Mouse (Mus musculus) left cerebral cortex, postnatal 36 days (tissue): Measurements from ENCODE around the gene Med31. TPM values are rescaled to one million over a fixed set of nuclear protein-coding genes. Genes with fewer than 3 reads are reported as not detected.

Source experiments
- DNase-seq, 2 experiments: peaks; one replicate each; pipeline ENCODE4 v3.0.0; 2021 to 2022; ENCODE audit warnings: low spot score in 2 of 2, mixed read lengths in 1 of 2
- intact Hi-C: fragments of 180-260 bp; cut with DNase I; formaldehyde crosslinking; loops from one replicate; pipeline ENCODE4 v1.15.1; 2025
- total RNA-seq, 2 experiments: library from RNA; stranded (reverse); gene quantifications; 2 replicates each; pipeline ENCODE4 v1.2.3; 2021

The Med31 gene
- 10 to 100 TPM; 15.5 to 16.7 TPM for total RNA-seq

- peak; percentile 72 to 79 for DNase-seq
- intact Hi-C loops: no loop called here
Observed at GRCm38 (mm10) chr11:72215410-72215797, at the start of gene Med31. Gene Med31 (minus strand): TSS chr11:72215592.

DNA sequence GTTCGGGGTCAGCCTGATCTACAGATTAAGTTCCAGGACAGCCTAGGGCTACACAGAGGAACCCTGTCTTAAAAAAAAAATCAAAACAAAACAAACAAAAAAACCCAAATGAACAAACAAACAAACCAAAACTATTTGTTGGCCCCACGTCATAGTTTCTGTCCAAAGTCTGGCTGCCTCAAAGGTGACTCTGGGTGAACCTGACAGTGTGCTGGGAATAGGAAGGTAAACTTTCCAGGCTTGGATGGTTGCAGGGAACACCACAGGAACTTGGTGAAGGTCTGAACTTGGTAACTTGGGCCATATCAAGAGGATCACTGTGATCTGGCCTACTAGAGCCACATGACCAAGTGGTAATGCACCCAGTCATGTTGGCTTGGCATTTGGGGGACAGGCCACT, 41.0 kb upstream of the Med31 start:
- intact Hi-C loops: no loop called here
- DNase-seq: no peak

- intact Hi-C loops: no loop called here
- no peak for DNase-seq
Observed at GRCm38 (mm10) chr11:72255629-72256028, 40.2 kb upstream of the Med31 start.

- peak; percentile 15 to 26 for DNase-seq
- intact Hi-C loops: no loop called here
Observed at GRCm38 (mm10) chr11:72245196-72245753, 29.9 kb upstream of the Med31 start.

GRCm38 (mm10) chr11:72240062-72240860, 24.9 kb upstream of the Med31 start:
- no peak for DNase-seq
- intact Hi-C loops: loop anchor here (5.0 kb wide), 1 partner anchor 197 kb away; the partner anchor contains the start of gene Ggt6

DNA sequence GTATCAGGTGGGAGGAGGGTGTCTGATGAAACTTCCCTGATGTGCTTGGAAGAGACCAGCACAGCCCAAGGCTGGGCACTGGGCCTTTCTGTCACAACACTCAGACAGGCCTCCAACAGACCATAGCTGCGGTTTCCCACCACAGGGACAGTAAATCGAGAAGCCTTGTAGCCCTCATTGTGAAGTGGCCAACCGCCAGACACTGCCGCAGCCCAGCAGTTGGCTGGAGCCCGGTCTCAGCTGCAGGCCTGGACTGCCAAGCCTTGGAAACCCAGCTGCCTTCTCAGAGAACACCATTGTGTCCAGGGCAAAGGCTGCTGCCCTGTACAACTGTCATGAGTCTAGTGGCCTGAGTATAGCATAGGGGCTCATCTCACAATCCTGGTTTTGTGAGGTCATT, 18.6 kb upstream of the Med31 start:
- intact Hi-C loops: no loop called here
- DNase-seq: peak in 1 of 2 experiments; percentile 23

DNA sequence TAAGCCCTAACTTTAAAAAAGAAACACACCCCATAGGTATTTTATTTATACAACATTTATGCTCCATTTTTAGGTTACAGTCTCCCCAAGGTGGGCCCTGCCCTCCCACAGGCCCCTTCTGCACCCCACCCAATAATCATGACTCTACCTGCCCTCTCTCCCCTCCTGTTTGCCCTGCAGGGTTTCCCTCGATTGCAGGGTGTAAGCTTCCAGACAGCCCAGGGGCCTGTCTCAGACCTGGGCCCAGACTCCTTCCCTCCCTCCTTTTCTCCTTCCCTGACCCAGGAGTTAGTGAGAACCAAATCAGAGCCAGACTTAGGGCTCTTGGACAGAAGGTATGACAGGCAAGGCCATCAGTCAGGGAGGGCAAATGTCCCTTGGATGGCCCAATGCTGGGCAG, 17.6 kb upstream of the Med31 start:
- intact Hi-C loops: no loop called here
- no peak for DNase-seq

DNA sequence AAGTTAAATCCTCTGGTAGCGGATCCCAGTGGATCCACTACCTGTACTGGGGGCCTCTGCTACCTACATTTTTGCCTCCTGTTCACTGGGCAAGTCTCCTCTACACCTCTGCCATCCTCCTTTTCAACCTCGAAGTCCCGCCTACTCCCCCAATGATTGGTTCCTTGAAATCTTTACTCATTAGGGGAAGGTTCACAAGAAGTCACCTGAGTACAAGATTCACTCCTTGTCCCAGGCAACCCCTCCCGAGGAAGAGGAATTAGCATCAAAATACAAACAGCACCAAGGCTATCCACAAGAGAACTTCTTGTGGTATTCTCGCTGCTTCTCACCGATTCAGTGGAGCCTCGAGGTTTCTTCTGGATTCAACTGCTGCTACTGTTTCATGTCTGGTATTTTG, 16.7 kb upstream of the Med31 start:
- intact Hi-C loops: no loop called here
- no peak for DNase-seq

GRCm38 (mm10) chr11:72228513-72228912, 13.1 kb upstream of the Med31 start:
- DNase-seq: no peak
- intact Hi-C loops: loop anchor here (5.0 kb wide), 3 partner anchors 39 to 114 kb away; partner anchors contain the start of gene Slc13a5

GRCm38 (mm10) chr11:72226901-72227300, 11.5 kb upstream of the Med31 start:
- intact Hi-C loops: loop anchor here (5.0 kb wide), 3 partner anchors 40 to 115 kb away; partner anchors contain the start of gene Slc13a5
- no peak for DNase-seq

- intact Hi-C loops: loop anchor here (5.0 kb wide), 3 partner anchors 41 to 116 kb away; partner anchors contain the start of gene Slc13a5
Observed at GRCm38 (mm10) chr11:72226020-72226791, 10.8 kb upstream of the Med31 start.

GRCm38 (mm10) chr11:72224865-72225264, 9.5 kb upstream of the Med31 start:
- DNase-seq: peak; percentile 60 to 78
- intact Hi-C loops: loop anchor here (2.0 to 5.0 kb wide), 5 partner anchors 42 to 337 kb away; partner anchors contain the start of gene Slc13a5

More at GRCm38 (mm10) chr11:72226020-72226791, 10.8 kb upstream of the Med31 start:
- peak in 1 of 2 experiments; percentile 4 for DNase-seq

DNA sequence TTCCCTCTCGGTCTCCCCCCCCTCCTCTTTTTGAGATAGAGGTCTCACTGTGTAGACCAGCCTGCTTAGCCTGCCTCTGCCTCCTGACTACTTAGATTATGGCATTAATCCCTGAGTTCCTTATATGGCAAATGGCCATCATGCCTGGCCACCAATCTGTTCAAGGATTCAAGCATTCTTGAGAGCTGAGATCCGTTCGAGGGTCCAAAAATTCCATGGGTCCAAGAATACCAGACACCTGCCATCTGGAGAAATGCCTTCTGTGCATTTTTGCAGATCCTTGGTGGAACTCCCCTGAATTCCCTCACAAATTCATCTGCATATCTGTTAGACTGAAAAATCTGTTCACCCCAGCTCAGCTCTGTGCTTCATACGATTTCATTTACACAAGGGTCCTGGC, 8.0 kb upstream of the Med31 start:
- intact Hi-C loops: loop anchor here (5.0 kb wide), 1 partner anchor 339 kb away; no protein-coding TSS in a partner anchor
- no peak for DNase-seq

GRCm38 (mm10) chr11:72221278-72221677, 5.9 kb upstream of the Med31 start:
- DNase-seq: peak in 1 of 2 experiments; percentile 64
- intact Hi-C loops: loop anchor here (5.0 kb wide), 1 partner anchor 341 kb away; no protein-coding TSS in a partner anchor

GRCm38 (mm10) chr11:72217116-72217515, 1.7 kb upstream of the Med31 start:
- intact Hi-C loops: no loop called here
- DNase-seq: no peak

GRCm38 (mm10) chr11:72214591-72215409, 592 bp downstream of the Med31 start:
- intact Hi-C loops: no loop called here
- peak; percentile 94 to 95 for DNase-seq

GRCm38 (mm10) chr11:72207834-72208377, 7.5 kb downstream of the Med31 start:
- intact Hi-C loops: loop anchor here (5.0 kb wide), 1 partner anchor 156 kb away; no protein-coding TSS in a partner anchor
- DNase-seq: no peak

- peak; percentile 91 to 92 for DNase-seq
- intact Hi-C loops: loop anchor here (5.0 kb wide), 1 partner anchor 155 kb away; no protein-coding TSS in a partner anchor
Observed at GRCm38 (mm10) chr11:72207204-72207833, 8.1 kb downstream of the Med31 start, which contains the start of the genes 4933427D14Rik and Txndc17. Gene 4933427D14Rik (minus strand): TSS chr11:72207459. Gene Txndc17 (plus strand): TSS chr11:72207547.
